Mouse (Mus musculus): ENCODE measurements around the gene Fank1. TPM values are rescaled to one million over a fixed set of nuclear protein-coding genes. Genes with fewer than 3 reads are reported as not detected.

Fank1 gene
- polyA plus RNA-seq, 1 experiment from 2014 or later = not detected

DNA sequence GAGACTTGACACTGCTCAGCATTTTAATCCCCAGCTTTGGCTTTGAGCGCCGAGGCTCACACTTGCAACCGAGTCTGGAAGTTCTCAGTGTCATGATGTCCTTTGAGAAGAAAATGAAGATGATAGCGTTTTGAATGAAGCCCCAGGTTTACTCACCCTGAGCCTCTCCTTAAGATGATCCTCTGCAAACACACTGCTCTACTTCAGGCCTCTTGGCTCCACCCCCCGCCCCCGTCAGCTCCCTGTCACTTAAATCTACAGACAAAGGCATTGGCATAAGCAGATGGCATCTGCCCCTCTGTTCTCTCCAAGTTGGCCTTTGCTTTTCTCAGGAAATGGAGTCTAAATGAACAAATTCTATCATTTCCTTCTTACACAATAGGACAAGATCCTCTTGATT, 147.3 kb downstream of the Fank1 start:
- no peak overlapping the region for H3K4me2 ChIP-seq (ENCODE audit: low read length)
- no peaks in the 10 kb centered on the region for H3K27me3 ChIP-seq (ENCODE audit: control insufficient read depth, insufficient read depth, low read length)
- H3K9ac ChIP-seq (ENCODE audit: low read length) = no peak overlapping the region
- 24% methylated on average over 6 of the region's 6 CpGs for WGBS
- H3K27ac ChIP-seq (replicated peaks in 1 of 2; ENCODE audit: control insufficient read depth in 1 of 2, insufficient read depth in 1 of 2, low read depth in 2 of 2, low read length in 2 of 2) = no peak overlapping the region
- H3K4me3 ChIP-seq (ENCODE audit: control insufficient read depth in 1 of 2, insufficient read depth in 1 of 2, low read depth in 1 of 2, low read length in 2 of 2) = no peak overlapping the region
- H3K4me1 ChIP-seq (ENCODE audit: control insufficient read depth in 2 of 2, insufficient read depth in 2 of 2, low read length in 2 of 2) = peaks cover 0 to 3% of the 10 kb centered on the region in 2 experiments; a peak in 1 of 4 replicates
- no peaks in the 10 kb centered on the region for H3K36me3 ChIP-seq (ENCODE audit: control insufficient read depth, insufficient read depth, low read length)
- no peak for ATAC-seq (ENCODE audit: insufficient number of reproducible peaks, insufficient read depth, low FRiP score, low read depth)
- no peaks in the 10 kb centered on the region for H3K9me3 ChIP-seq (ENCODE audit: control insufficient read depth, low read length)

- Histone ChIP-seq H3K9me3 (ENCODE audit: control insufficient read depth, low read length) (no peaks in the 10 kb centered on the region), H3K9ac (ENCODE audit: low read length) (no peak overlapping the region)
Measured at GRCm38 (mm10) chr7:133925771-133926170, 149.1 kb downstream of the Fank1 start.

DNA sequence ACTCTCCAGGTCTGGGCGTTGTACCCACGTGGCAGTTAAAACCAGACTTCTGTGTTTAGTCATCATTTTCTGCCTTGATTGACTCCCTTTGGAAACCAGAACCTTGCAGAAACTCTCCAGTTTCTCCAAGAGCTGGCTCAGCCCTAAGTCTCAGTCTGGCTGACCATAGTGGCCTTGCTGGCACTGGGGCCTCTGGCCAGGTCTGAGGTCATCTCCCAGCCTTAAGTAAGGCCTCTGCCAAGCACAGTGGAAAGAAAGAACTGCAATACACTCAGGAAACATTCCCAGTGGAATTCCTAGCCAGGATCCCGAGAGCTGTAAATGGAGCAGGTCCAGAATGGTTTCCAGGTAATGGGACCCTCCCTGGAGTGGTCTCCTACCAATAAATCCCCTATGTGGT, 152.3 kb downstream of the Fank1 start:
- Histone ChIP-seq H3K9me3 (ENCODE audit: control insufficient read depth, low read length) (no peaks in the 10 kb centered on the region), H3K4me3 (ENCODE audit: control insufficient read depth in 1 of 2, insufficient read depth in 1 of 2, low read depth in 1 of 2, low read length in 2 of 2) (no peak overlapping the region), H3K9ac (ENCODE audit: low read length) (no peak overlapping the region), H3K36me3 (ENCODE audit: control insufficient read depth, insufficient read depth, low read length) (no peaks in the 10 kb centered on the region), H3K4me2 (ENCODE audit: low read length) (no peak overlapping the region), H3K27ac (replicated peaks in 1 of 2; ENCODE audit: control insufficient read depth in 1 of 2, insufficient read depth in 1 of 2, low read depth in 2 of 2, low read length in 2 of 2) (no peak overlapping the region), H3K4me1 (ENCODE audit: control insufficient read depth in 2 of 2, insufficient read depth in 2 of 2, low read length in 2 of 2) (peaks cover 5 to 7% of the 10 kb centered on the region in 2 experiments; a peak in 3 of 4 replicates), H3K27me3 (ENCODE audit: control insufficient read depth, insufficient read depth, low read length) (0 out of 2 replicates have a peak, but pooled peaks cover under 1% of the 10 kb centered on the region)
- WGBS = 89% methylated on average over 3 of the region's 3 CpGs
- ATAC-seq (ENCODE audit: insufficient number of reproducible peaks, insufficient read depth, low FRiP score, low read depth) = no peak

More at GRCm38 (mm10) chr7:133925771-133926170, 149.1 kb downstream of the Fank1 start:
- Histone ChIP-seq H3K4me1 (ENCODE audit: control insufficient read depth in 2 of 2, insufficient read depth in 2 of 2, low read length in 2 of 2) (peaks cover 0 to 5% of the 10 kb centered on the region in 2 experiments; a peak in 1 of 4 replicates), H3K27ac (replicated peaks in 1 of 2; ENCODE audit: control insufficient read depth in 1 of 2, insufficient read depth in 1 of 2, low read depth in 2 of 2, low read length in 2 of 2) (no peak overlapping the region), H3K27me3 (ENCODE audit: control insufficient read depth, insufficient read depth, low read length) (no peaks in the 10 kb centered on the region), H3K4me3 (ENCODE audit: control insufficient read depth in 1 of 2, insufficient read depth in 1 of 2, low read depth in 1 of 2, low read length in 2 of 2) (no peak overlapping the region), H3K36me3 (ENCODE audit: control insufficient read depth, insufficient read depth, low read length) (no peaks in the 10 kb centered on the region), H3K4me2 (ENCODE audit: low read length) (no peak overlapping the region)
- WGBS = 74% methylated on average over 2 of the region's 2 CpGs
- ATAC-seq (ENCODE audit: insufficient number of reproducible peaks, insufficient read depth, low FRiP score, low read depth) = no peak

Other genes with a start within 250 kb of the Fank1 start
- gene Tex36, start 174.7 kb upstream of the Fank1 start, polyA plus RNA-seq (2014; fragmentation: Nextera tagmentation; extraction: Ambion mirVana) = not detected in 2 replicates
- gene Edrf1, start 139.3 kb upstream of the Fank1 start, polyA plus RNA-seq (2014; fragmentation: Nextera tagmentation; extraction: Ambion mirVana) = 11.9 and 14.3 TPM in 2 replicates
- 0.24 TPM in 1 of 2 replicates, not detected in the other for gene Mmp21, start 96.8 kb upstream of the Fank1 start, polyA plus RNA-seq (2014; fragmentation: Nextera tagmentation; extraction: Ambion mirVana)
- gene Bccip, start 67.5 kb upstream of the Fank1 start, polyA plus RNA-seq (2014; fragmentation: Nextera tagmentation; extraction: Ambion mirVana) = 72.7 and 73.3 TPM in 2 replicates
- gene Uros, start 66.8 kb upstream of the Fank1 start, polyA plus RNA-seq (2014; fragmentation: Nextera tagmentation; extraction: Ambion mirVana) = 33.7 and 34.8 TPM in 2 replicates
- gene Dhx32, start 5.9 kb downstream of the Fank1 start, polyA plus RNA-seq (2014; fragmentation: Nextera tagmentation; extraction: Ambion mirVana) = 32.2 and 32.7 TPM in 2 replicates

Data from heart, embryonic 14.5 days (tissue).